Mouse (Mus musculus) spleen, postnatal 14 days (tissue): ENCODE data around the gene Dmac2.

ENCODE experiments used
- DNase-seq, 2 experiments: peaks; one replicate each; pipeline ENCODE4 v3.0.0; 2021 to 2022; ENCODE audit warnings: low spot score in 2 of 2

Dmac2 gene

GRCm38 (mm10) chr7:25652244-25652759, 33.1 kb downstream of the Dmac2 start:
- DNase-seq, result no peak

GRCm38 (mm10) chr7:25655601-25656428, 36.6 kb downstream of the Dmac2 start:
- no peak for DNase-seq

DNA sequence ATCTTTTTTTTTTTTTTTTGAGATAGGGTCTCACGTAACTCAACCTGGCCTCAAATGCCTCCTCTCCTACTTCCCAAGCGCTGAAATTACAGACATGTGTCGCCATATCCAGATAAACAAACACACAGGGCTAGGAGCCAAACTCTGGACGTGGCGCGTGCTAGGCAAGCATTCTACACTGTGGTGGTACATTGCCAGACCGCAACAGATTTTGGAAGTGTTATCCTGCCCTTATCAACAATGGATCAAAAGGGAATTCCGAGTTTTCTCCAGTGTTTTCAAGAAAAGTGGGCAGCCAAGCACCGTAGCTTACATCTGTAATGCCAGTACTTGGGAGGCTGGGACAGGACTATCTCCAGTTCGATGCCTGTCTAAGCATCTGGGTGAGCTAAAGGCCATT, 38.6 kb downstream of the Dmac2 start:
- DNase-seq, result no peak

DNA sequence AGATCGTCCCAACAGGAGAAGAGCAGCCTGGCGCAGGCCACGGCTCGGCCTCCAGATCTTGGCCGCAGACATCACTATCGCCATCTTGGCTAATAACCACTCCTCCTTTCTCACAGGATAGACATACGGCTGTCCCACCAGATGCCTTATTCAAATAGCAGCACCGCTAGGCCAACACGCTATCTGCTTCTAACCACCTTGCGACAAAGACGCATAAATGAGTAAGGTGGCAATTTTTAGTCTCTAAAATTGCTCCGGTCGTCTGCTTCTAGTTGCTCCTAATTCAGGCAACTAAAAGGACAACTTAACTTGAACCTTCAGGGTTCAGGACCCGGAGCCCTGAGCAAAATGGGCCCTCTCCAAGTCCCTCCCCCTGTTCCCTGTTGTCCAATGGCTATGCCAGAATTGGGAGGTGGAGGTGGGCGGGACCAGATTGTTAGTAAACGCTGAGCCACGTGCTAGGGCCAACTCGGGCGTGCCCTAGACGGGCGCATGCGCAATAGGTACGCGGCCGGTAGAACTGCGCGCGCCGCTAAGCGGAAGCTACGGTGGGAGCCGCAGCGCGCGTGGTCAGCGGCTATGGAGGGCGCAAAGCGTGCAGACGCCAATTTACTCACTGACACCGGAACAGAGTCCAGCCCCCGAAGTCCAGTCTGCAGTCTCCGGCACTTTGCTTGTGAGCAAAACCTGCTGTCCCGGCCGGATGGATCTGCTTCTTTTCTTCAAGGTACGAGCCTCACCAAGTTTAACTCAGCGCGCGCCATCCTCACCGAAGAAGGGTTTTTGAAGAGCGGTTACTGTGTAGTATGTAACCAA, 39.7 kb downstream of the Dmac2 start, which contains the start of the genes Bckdha and Exosc5:
Bckdha (minus strand) TSS at position 325 of the 816 bp plus-strand sequence.
Exosc5 (plus strand) TSS at position 508 of the 816 bp plus-strand sequence.
- DNase-seq, result peak; percentile 97 to 98

GRCm38 (mm10) chr7:25666381-25666780, 47.2 kb downstream of the Dmac2 start:
- no peak for DNase-seq

DNA sequence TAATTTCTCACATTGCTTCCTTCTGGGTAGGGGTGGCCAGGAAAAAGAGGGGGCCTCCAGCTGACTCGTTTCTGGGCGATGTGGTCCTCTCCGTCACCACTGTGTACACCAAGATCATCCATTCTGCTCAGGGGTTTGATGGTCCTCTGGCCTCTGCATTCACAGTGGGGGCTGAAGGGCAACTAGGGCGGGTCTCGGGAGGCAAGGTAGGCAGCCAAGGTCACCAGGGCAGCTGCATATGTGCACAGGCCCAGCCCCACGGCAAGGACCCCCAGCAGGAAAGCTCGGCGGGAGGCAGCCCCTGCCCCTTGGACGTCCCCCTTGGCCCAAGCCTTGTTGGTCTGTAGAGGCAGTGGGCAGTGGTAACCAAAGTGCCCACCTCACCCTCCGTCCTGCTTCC, 49.9 kb downstream of the Dmac2 start:
- no peak for DNase-seq

DNA sequence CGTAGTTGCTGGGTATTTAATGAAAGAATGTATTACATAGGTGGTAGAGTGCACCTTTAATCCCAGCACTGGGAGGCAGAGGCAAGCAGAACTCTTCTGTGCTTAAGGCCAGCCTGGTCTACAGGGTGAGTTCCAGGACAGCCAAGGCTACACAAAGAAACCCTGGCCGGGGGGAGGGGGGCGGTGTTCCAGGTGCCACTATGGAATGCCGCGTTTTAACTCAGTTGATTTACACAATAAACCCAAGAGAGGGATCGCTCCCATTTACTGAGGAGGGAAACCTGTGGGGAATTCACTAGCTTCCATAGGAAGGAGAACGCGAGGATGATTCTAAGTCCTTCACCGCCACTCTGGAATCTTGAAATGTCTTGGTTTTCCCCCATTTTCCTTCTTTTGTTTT, 50.4 kb downstream of the Dmac2 start:
- no peak for DNase-seq

GRCm38 (mm10) chr7:25670096-25670495, 50.9 kb downstream of the Dmac2 start:
- no peak for DNase-seq

DNA sequence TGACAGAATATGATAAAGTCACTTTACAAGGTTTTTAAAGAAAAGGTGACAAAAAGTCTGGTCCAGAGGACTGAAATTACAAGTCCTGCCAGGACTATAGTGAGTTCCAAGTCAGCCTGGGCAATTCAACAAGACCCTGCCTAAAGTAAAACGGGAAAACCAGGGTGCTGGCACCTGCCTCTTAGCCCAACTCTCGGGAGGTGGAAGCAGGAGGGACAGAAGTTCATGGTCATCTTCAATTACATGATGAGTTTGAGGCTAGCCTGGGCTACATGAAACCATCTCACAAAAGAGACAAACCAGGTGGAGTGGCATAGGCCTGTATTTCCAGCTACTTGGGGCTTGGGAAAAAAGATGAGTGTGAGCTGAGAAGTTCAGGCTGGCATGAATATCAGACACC, 52.5 kb downstream of the Dmac2 start:
- no peak for DNase-seq

DNA sequence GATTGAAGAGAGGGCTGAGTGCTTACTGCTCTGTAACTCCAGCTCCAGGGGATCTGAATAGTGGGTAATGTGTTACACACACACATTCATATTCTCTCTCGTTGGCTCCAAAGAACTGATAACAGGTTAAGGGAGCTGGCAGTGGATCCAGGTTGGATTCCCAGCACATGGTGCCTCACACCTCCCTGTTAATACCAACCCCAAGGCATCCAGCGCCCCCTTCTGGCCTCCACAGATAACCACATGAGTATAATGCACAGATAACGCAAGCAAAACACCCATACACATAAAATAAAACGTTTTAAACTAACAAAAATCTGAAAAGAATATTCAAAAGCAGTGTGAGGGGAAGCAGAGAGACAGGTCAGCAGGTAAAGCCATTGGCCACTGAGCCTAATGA, 53.2 kb downstream of the Dmac2 start:
- DNase-seq, result no peak

GRCm38 (mm10) chr7:25674297-25674696, 55.1 kb downstream of the Dmac2 start:
- no peak for DNase-seq

- no peak for DNase-seq
Measured at GRCm38 (mm10) chr7:25674719-25675300, 55.6 kb downstream of the Dmac2 start, which contains the start of gene Tmem91. Gene Tmem91, minus strand, starts transcription at chr7:25675166.
